Mouse (Mus musculus): ENCODE measurements around the gene Rnf6. TPM values are rescaled to one million over a fixed set of nuclear protein-coding genes. Genes with fewer than 3 reads are reported as not detected.

Gene Rnf6
- 10 to 100 TPM; 81.0 to 81.9 TPM for polyA plus RNA-seq (2017; shearing (Covaris generic))

DNA sequence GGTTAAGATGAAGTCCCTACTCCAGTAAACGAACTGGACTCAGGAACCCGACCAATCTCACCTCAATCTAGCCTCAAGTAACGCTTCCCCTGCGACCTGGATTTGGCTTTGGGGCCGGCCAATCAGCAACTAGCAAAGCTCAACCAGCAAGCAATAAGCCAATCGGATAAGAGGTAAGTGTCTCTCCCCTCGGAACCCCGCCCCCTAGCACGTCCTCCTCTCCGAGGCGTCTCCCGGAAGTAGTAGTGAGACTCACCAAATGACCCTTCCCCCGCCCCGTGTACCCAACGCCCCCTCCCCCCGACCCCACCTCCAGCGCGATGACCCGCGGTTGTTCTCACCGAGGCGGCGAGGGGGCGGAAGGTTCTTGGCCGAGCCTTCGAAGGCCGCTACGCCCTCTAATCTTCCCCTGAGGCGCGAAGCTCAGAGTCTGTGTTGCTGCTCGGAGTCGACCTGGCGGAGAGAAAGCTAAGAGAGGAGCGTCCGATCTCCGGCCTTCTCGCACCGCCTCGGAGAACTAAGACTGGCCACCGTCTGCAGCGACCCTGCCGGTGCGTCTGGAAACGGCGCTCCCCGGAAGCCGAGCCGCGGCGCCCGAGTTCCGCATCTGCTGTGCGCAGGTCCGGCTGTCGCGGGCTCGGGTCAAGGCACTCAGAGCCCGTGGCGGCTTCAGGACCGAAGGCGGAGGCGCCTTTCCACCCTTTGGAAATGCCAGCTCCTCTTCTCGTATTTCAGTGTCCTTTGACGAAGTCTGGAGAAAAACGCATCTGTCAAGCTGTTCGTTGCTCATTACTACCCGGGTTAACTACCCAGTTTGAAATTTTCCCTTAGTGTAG lies at the start of gene Rnf6:
TSS of gene Rnf6 (minus strand) at position 677 of the 836 bp plus-strand sequence.
- peak; percentile 99 for ATAC-seq

GRCm38 (mm10) chr5:146270593-146270992 lies 49.2 kb upstream of the Rnf6 start:
- ATAC-seq, result no peak

DNA sequence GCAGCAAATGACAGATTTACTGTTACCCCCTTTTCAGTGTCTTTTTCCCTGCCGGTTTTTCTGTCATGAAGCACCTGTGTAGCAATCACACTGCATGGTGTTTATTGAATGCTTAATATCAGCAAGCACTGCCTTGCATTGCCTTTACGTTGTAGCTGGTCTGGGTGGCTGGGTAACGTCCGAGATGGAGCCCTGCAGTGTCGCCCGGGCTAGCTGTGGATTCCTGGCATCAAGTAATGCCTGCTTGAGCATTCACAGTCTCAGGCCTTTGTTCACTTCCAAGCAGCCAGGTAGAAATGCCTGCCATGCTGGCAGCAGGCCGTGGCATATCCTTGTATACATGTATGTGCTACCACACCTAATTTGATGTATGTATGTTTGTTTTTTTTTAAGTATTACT lies 46.4 kb upstream of the Rnf6 start:
- no peak for ATAC-seq

GRCm38 (mm10) chr5:146265934-146266591 lies 44.7 kb upstream of the Rnf6 start:
- ATAC-seq, result no peak

DNA sequence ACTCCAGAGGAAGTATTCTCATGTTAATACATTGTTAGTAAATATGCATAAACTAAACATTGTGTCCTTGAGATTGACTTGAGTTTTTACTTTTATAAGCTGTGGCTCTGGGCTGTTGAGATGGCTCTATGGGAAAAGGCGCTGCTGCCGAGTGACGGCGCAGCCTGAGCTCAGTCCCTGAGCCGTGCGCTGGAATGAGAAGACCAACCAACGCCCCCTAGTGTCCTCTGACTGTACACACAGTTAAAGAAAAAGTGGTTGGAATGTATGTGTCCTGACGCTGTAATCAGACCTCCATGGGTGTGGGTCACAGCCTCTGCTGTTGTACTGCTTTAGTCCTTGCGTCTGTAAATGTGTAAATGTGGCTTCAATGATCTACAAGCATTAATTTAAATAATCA lies 38.6 kb upstream of the Rnf6 start:
- no peak for ATAC-seq

DNA sequence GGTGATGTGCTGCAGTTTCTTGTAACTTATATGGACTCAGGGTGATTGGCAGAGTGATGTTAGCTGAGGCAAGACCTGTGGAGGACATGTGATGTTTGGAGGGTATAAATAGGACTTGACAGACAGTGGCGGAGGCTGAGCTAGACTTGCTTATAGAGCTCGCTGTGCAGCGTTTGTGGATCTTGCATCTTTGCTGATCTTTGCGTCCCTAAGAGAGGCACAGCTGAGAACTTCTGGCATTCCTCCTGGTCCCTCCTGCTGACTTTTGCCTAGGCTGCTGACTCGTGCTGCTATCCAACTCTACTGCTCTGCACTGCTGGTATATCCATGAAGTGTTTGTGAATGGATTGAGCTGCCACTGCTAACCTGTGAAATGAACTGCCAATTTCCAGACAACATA lies 32.3 kb upstream of the Rnf6 start:
- ATAC-seq, result no peak

- no peak for ATAC-seq
Measured at GRCm38 (mm10) chr5:146251663-146252429, 30.5 kb upstream of the Rnf6 start.

DNA sequence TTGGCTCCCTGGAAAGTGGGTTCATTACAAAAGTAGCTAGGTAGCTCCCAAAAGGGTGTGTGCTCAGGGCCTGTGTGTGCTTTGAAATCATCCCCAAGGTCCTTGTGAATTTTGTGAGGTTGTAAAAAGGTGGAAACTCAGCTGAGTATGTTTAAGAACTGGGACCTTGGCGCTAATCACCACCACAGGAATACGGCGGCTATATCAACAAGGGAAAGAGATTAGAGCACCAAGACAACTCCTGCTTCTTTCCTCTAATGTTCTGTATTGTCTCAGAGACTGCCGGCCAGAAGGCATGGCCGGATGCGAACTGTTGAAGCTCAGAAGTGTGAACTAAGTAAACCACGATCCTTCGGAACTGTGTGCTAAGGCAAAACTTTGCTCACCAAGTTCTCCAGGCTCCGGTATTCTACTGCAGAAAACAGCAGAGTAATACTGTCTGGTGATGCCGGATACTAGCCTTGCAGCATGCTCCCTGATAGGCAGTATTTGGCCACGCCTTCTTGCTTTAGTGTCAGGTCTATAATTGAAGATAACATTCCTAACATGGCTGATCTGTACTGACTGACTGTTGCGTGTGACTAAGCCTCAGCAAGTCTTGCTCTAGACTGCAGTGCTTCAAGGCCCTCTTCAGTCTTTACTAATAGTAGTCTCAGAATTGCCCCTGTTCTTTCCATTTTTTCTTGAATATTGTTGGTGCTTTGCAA lies 29.2 kb upstream of the Rnf6 start:
- ATAC-seq, result no peak

DNA sequence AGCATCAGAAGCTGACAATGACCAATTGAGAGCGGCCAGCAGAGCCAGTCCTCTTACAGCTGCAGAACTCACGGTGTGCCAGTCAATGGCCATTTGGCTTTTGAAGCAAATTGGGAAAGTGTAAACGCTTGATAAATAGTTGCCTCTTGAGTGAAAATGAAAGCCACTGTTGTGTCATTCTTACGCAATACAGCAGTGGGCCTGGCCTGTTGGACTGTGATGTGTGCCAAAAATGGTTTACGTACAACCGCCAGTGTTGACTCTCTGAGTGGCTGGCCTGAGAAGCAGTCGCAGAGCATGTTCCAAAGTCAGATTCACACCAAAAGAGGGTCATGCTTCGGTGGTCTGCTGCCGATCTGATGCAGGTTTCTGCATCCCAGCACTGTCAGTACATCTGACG lies 27.4 kb upstream of the Rnf6 start:
- no peak for ATAC-seq

DNA sequence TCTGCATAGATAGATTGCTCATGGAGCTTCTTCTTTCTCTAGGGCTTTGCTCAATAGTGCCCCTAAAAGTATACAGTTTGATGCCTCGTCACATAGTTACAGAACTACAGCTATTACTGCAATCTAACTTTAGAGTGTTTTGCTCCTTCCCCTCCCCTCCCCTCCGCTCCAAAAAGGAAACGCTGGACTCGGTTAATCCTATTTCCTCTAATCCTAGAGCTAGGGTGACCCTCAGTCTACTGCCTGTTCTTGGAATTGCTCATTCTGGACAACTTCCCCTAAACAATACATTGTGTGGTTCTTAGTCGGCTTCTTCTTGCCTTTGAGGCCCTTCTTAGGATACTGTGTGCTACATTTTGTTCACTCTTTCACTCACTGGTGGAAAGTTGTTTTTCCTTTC lies 26.4 kb upstream of the Rnf6 start:
- ATAC-seq, result no peak

DNA sequence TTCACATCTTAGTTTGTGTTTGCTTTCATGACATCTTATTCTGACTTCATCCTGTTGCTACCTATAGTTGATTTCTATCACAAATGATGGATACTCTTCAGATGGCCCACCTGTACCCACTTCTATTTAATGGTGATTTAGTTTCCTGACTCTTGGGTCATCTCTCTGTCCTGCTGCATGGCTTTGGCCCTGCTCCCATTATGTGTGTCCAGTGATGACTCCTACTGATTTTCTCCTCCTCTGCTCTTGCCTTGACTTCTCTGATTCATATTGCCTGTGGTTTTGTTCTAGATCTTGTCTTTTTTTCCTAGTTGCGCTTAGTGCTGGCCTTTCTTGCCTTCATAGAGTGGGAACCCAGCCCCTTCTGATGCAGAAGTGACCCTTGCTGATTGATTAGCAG lies 25.0 kb upstream of the Rnf6 start:
- no peak for ATAC-seq

- no peak for ATAC-seq
Measured at GRCm38 (mm10) chr5:146245646-146246370, 24.5 kb upstream of the Rnf6 start.

DNA sequence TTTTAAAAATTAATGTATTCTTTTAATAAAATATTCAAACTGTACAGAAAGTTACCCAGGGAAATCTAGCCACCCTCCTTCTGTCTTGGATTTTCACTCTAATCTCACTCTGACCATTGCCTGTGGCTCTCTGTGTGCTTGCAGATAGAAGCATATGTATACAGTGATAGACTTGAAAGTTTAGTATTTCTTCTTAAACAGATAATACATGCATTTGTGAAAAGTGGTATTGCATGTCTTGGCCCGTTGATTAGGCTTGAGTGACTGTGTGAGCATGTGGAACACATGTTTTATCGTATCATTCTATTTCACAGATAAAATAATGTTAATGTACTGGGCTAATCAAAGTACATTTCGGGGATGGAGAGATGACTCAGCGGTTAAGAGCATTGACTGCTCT lies 23.8 kb upstream of the Rnf6 start:
- no peak for ATAC-seq

GRCm38 (mm10) chr5:146241202-146241601 lies 19.8 kb upstream of the Rnf6 start:
- ATAC-seq, result no peak

DNA sequence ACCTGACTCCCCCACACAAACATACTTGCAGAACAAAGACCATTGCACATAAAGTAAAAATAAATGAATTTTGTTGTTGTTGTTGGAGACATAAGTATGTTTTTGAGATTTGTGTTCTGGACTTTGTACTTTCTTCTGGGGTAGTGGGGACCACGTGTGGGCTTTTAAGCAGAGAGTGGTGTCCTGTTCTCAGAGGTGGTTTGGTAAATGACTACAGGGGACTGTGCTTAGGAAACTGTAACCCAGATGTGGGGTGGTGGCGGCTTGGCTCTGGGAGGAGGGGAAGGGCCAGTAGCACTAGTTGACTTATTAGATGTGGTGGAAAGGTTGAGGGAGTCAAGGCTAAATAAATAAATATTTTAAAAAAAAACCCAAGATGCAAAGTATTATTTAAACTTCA lies 19.4 kb upstream of the Rnf6 start:
- no peak for ATAC-seq

DNA sequence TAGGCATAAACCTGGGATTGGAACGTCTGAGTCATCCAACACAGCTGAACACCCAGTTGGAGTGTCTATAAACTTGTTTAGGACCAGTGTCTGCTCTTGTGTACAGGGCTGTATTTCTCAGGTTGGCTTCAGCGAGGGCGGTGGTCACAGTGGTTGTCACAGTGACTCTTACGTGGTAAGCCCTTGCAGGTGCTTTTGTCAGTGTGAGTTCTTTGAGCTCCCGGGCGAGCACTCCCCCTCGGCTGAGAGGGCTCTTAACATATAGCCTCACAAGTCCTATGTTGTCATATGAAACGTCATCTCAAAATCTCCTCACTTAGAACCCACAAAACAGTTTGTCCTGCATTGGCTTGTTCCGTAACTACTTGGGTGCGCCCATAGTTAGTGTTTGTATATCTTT lies 16.9 kb upstream of the Rnf6 start:
- no peak for ATAC-seq

GRCm38 (mm10) chr5:146234336-146234735 lies 13.0 kb upstream of the Rnf6 start:
- no peak for ATAC-seq

DNA sequence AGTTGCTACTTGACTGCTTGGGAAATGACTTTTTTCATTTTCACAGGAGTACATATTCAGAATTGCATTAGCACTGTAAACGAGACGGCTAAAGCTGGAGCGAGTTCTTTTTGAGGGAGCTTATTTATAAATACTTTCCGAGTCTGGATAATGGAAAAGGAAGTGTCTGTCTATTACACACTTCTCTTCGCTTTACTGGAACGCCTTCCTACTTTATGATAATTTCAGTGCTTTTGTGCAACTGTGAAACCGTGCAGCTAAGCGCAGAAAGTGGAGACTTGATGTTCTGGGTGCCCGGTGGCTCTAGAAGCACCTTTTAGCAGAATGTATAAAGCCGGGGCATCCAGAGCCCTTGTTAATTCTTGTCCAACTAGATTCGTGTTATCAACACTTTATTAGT lies 11.5 kb upstream of the Rnf6 start:
- no peak for ATAC-seq

- no peak for ATAC-seq
Measured at GRCm38 (mm10) chr5:146232056-146232675, 10.8 kb upstream of the Rnf6 start.

DNA sequence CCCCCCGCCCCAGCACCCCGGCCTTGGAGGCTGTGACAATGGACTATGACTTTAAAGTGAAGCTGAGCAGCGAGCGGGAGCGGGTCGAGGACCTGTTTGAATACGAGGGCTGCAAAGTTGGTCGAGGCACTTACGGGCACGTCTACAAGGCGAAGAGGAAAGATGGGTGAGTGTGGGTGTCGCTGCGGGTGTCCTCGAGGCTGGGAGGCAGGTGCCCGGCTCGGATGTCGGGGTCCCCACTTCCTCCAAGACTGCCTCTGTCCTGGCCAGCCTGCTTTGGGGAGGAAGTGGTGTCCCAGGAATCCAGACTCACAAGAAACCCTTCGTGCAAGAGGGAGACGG lies 10.3 kb upstream of the Rnf6 start:
- peak; percentile 18 for ATAC-seq

- peak; percentile 75 for ATAC-seq
Measured at GRCm38 (mm10) chr5:146230864-146231654, 9.7 kb upstream of the Rnf6 start, which contains the start of gene Cdk8. TSS of gene Cdk8 (plus strand) at chr5:146231230.
